Mouse (Mus musculus) CD4-positive naive resting alpha-beta T cell, adult 57 days (primary cell): ENCODE measurements around the gene Asna1. TPM values are rescaled to one million over a fixed set of nuclear protein-coding genes. Genes with fewer than 3 reads are reported as not detected.

Source experiments
- total RNA-seq: library from RNA; stranded (reverse); gene quantifications from one replicate; pipeline ENCODE4 v1.2.4, GENCODE M21; 2023

Asna1 gene
- total RNA-seq = 56.3 TPM

GRCm38 (mm10) chr8:85025098-85025932, at the start of gene Asna1:
Gene Asna1 (minus strand): TSS chr8:85025281.

GRCm38 (mm10) chr8:85071514-85072281, 46.6 kb upstream of the Asna1 start, which contains the start of gene Dhps:
Gene Dhps (plus strand): TSS chr8:85071757.

GRCm38 (mm10) chr8:85067982-85068381, 42.9 kb upstream of the Asna1 start, which contains the start of gene Gm5741:
Gene Gm5741 (minus strand): TSS chr8:85067982.

GRCm38 (mm10) chr8:85059879-85060616, 35.0 kb upstream of the Asna1 start, which contains the start of gene Fbxw9:
Gene Fbxw9 (plus strand): TSS chr8:85060055.

GRCm38 (mm10) chr8:85036718-85037365, 11.8 kb upstream of the Asna1 start, which contains the start of gene Tnpo2:
Gene Tnpo2 (plus strand): TSS chr8:85036915.

GRCm38 (mm10) chr8:85026670-85027515, 1.8 kb upstream of the Asna1 start, which contains the start of gene Trir:
Gene Trir (plus strand): TSS chr8:85026823.

GRCm38 (mm10) chr8:85014431-85014830, 10.7 kb downstream of the Asna1 start, which contains the start of gene Best2:
Gene Best2 (minus strand): TSS chr8:85014531.

GRCm38 (mm10) chr8:84990349-84990748, 34.7 kb downstream of the Asna1 start, which contains the start of gene Hook2:
Gene Hook2 (plus strand): TSS chr8:84990603.

GRCm38 (mm10) chr8:84978248-84978940, 46.7 kb downstream of the Asna1 start, which contains the start of gene Junb:
Gene Junb (minus strand): TSS chr8:84978718.

GRCm38 (mm10) chr8:84969241-84970134, 55.6 kb downstream of the Asna1 start, which contains the start of the genes Gm49661, Prdx2 and Rnaseh2a:
Gene Gm49661 (minus strand): TSS chr8:84969433.
Gene Prdx2 (plus strand): TSS chr8:84969587.
Gene Rnaseh2a (minus strand): TSS chr8:84969767.

Other genes with a start within 250 kb of the Asna1 start
- 11.4 TPM for gene Nfix, start 224.9 kb downstream of the Asna1 start, total RNA-seq
- gene Dand5, start 202.5 kb downstream of the Asna1 start, total RNA-seq = 4.1 TPM
- gene Gadd45gip1, start 193.8 kb downstream of the Asna1 start, total RNA-seq = 16.4 TPM
- gene Rad23a, start 184.6 kb downstream of the Asna1 start, total RNA-seq = 61.8 TPM
- gene Calr, start 178.3 kb downstream of the Asna1 start, total RNA-seq = 437 TPM
- 69.8 TPM for gene Farsa, start 168.3 kb downstream of the Asna1 start, total RNA-seq
- 5.5 TPM for gene Syce2, start 153.2 kb downstream of the Asna1 start, total RNA-seq
- gene Gcdh, start 131.4 kb downstream of the Asna1 start, total RNA-seq = 23.6 TPM
- gene Klf1, start 123.4 kb downstream of the Asna1 start, total RNA-seq = not detected
- 13.4 TPM for gene Dnase2a, start 116.7 kb downstream of the Asna1 start, total RNA-seq
- gene Mast1, start 87.9 kb downstream of the Asna1 start, total RNA-seq = 0.41 TPM
- gene Rtbdn, start 78.3 kb downstream of the Asna1 start, total RNA-seq = not detected
- not detected for gene Gm49661, start 55.8 kb downstream of the Asna1 start, total RNA-seq
- gene Prdx2, start 55.7 kb downstream of the Asna1 start, total RNA-seq = 60.2 TPM
- gene Rnaseh2a, start 55.5 kb downstream of the Asna1 start, total RNA-seq = 43.4 TPM
- 1,875 TPM for gene Junb, start 46.6 kb downstream of the Asna1 start, total RNA-seq
- gene Hook2, start 34.7 kb downstream of the Asna1 start, total RNA-seq = 3.1 TPM
- gene Best2, start 10.8 kb downstream of the Asna1 start, total RNA-seq = not detected
- gene Trir, start 1.5 kb upstream of the Asna1 start, total RNA-seq = 195 TPM
- gene Tnpo2, start 11.6 kb upstream of the Asna1 start, total RNA-seq = 70.3 TPM
- gene Fbxw9, start 34.8 kb upstream of the Asna1 start, total RNA-seq = 6.9 TPM
- gene Gm5741, start 42.7 kb upstream of the Asna1 start, total RNA-seq = not detected
- gene Dhps, start 46.5 kb upstream of the Asna1 start, total RNA-seq = 92.1 TPM
- 63.3 TPM for gene Wdr83os, start 55.5 kb upstream of the Asna1 start, total RNA-seq
- 15.2 TPM for gene Wdr83, start 56.0 kb upstream of the Asna1 start, total RNA-seq
- gene Man2b1, start 58.0 kb upstream of the Asna1 start, total RNA-seq = 114 TPM
- 0.35 TPM for gene Zfp791, start 97.8 kb upstream of the Asna1 start, total RNA-seq
- not detected for gene Cks1brt, start 126.6 kb upstream of the Asna1 start, total RNA-seq
- not detected for gene Olfr371, start 200.7 kb upstream of the Asna1 start, total RNA-seq